ENCODE assay signal across 8 mouse cellular contexts in genomic region chr8:46739956-46740512, GRCm38 (mm10). TPM values are rescaled to one million over a fixed set of nuclear protein-coding genes. Genes with fewer than 3 reads are reported as not detected.
DNase-seq lines count a peak whose midpoint lies in the region; ATAC-seq lines count a peak whose summit lies in the region.

No protein-coding gene starts in this region.

- peak; percentile 40 for ATAC-seq in CD4-positive, CD25-positive, alpha-beta regulatory T cell, adult 4 months
- ATAC-seq in embryonic facial prominence, embryonic 13.5 days (ENCODE audit: insufficient number of reproducible peaks, insufficient read depth, low FRiP score, low TSS enrichment, low read depth): no peak
- peak; percentile 35 for ATAC-seq in midbrain, embryonic 14.5 days (ENCODE audit: low FRiP score, low TSS enrichment)

- peaks cover 4% of the 10 kb centered on the region; the same call in 1 of the 2 replicates for H3K9me3 ChIP-seq in embryonic facial prominence, embryonic 13.5 days
- H3K9me3 ChIP-seq in hindbrain, embryonic 10.5 days: peaks cover 11% of the 10 kb centered on the region
- H3K9me3 ChIP-seq in limb, embryonic 10.5 days (replicated peaks): no peaks in the 10 kb centered on the region
- no peaks in the 10 kb centered on the region for H3K9me3 ChIP-seq in midbrain, embryonic 14.5 days (ENCODE audit: control insufficient read depth, low read length)

- under 1% methylated on average over 22 of the region's 22 CpGs for WGBS in embryonic facial prominence, embryonic 13.5 days
- WGBS in hindbrain, embryonic 10.5 days: under 1% methylated on average over 21 of the region's 22 CpGs
- 1% methylated on average over 22 of the region's 22 CpGs for WGBS in limb, embryonic 10.5 days
- WGBS in midbrain, embryonic 14.5 days: 0% methylated on average over 22 of the region's 22 CpGs

- H3K27ac ChIP-seq in embryonic facial prominence, embryonic 13.5 days: peak overlapping the region; percentile 93
- H3K27ac ChIP-seq in hindbrain, embryonic 10.5 days: peak overlapping the region; percentile 97
- peak overlapping the region; percentile 99 for H3K27ac ChIP-seq in limb, embryonic 10.5 days
- peak overlapping the region; percentile 90 for H3K27ac ChIP-seq in midbrain, embryonic 14.5 days (replicated peaks; ENCODE audit: low read depth, low read length)

- H3K27me3 ChIP-seq in embryonic facial prominence, embryonic 13.5 days: no peaks in the 10 kb centered on the region
- peaks cover 5% of the 10 kb centered on the region; the same call in 1 of the 2 replicates for H3K27me3 ChIP-seq in hindbrain, embryonic 10.5 days (ENCODE audit: insufficient read depth, poor library complexity, severe bottlenecking)
- no peaks in the 10 kb centered on the region for H3K27me3 ChIP-seq in limb, embryonic 10.5 days (ENCODE audit: low read depth, poor library complexity, severe bottlenecking)
- H3K27me3 ChIP-seq in midbrain, embryonic 14.5 days (ENCODE audit: control insufficient read depth, insufficient read depth, low read length): no peaks in the 10 kb centered on the region

- H3K4me3 ChIP-seq in embryonic facial prominence, embryonic 13.5 days: peak overlapping the region; percentile 96
- peak overlapping the region; percentile 81 for H3K4me3 ChIP-seq in hindbrain, embryonic 10.5 days
- H3K4me3 ChIP-seq in limb, embryonic 10.5 days: peak overlapping the region; percentile 95
- peak overlapping the region; percentile 85 for H3K4me3 ChIP-seq in midbrain, embryonic 14.5 days (replicated peaks; ENCODE audit: low read depth, low read length)

- DNase-seq in embryo, embryonic 10 days (ENCODE audit: low spot score): peak; percentile 24
- DNase-seq in embryo, embryonic 11 days: no peak
- DNase-seq in hindbrain, embryonic 10.5 days (ENCODE audit: low spot score): peak; percentile 50
- DNase-seq in limb, embryonic 10.5 days (ENCODE audit: low spot score): peak; percentile 58
- DNase-seq in midbrain, embryonic 14.5 days: peak; percentile 61
- DNase-seq in thymus, postnatal 36 days: peak; percentile 56 to 58

- H3K4me1 ChIP-seq in embryonic facial prominence, embryonic 13.5 days: peaks cover 26% of the 10 kb centered on the region
- H3K4me1 ChIP-seq in hindbrain, embryonic 10.5 days (replicated peaks): peaks cover 31% of the 10 kb centered on the region
- peaks cover 22% of the 10 kb centered on the region for H3K4me1 ChIP-seq in limb, embryonic 10.5 days
- H3K4me1 ChIP-seq in midbrain, embryonic 14.5 days (ENCODE audit: control insufficient read depth, insufficient read depth, low read length): peaks cover 5% of the 10 kb centered on the region

- no peaks in the 10 kb centered on the region; the same call in 1 of the 2 replicates for H3K36me3 ChIP-seq in embryonic facial prominence, embryonic 13.5 days
- H3K36me3 ChIP-seq in hindbrain, embryonic 10.5 days: peaks cover 9% of the 10 kb centered on the region
- H3K36me3 ChIP-seq in limb, embryonic 10.5 days: no peaks in the 10 kb centered on the region; the same call in 1 of the 2 replicates
- no peaks in the 10 kb centered on the region for H3K36me3 ChIP-seq in midbrain, embryonic 14.5 days (ENCODE audit: control insufficient read depth, insufficient read depth, low read length)

- peak overlapping the region; percentile 99 for H3K9ac ChIP-seq in embryonic facial prominence, embryonic 13.5 days
- H3K9ac ChIP-seq in midbrain, embryonic 14.5 days (replicated peaks; ENCODE audit: low read length): peak overlapping the region; percentile 97

- H3K4me2 ChIP-seq in embryonic facial prominence, embryonic 13.5 days: peak overlapping the region; percentile 81
- peak overlapping the region; percentile 86 for H3K4me2 ChIP-seq in midbrain, embryonic 14.5 days (ENCODE audit: low read length)

RNA-seq across cellular contexts. Expression of gene Irf2, which starts 0.5 kb away (rescaled TPM):
- 100 to 1,000 TPM; 244 to 267 TPM for polyA plus RNA-seq in CD4-positive, CD25-positive, alpha-beta regulatory T cell, adult 4 months (2017; shearing (Covaris generic))
- polyA plus RNA-seq in embryonic facial prominence, embryonic 13.5 days (2015; fragmentation: Nextera tagmentation; extraction: Ambion mirVana): 27.1 and 30.0 TPM in 2 replicates
- 9.1 TPM in 2 replicates for polyA plus RNA-seq in hindbrain, embryonic 10.5 days (2016; fragmentation: Nextera tagmentation; extraction: Ambion mirVana)
- polyA plus RNA-seq in limb, embryonic 10.5 days (2016; fragmentation: Nextera tagmentation; extraction: Ambion mirVana): 7.7 and 8.1 TPM in 2 replicates
- 6.4 and 7.5 TPM in 2 replicates for polyA plus RNA-seq in midbrain, embryonic 14.5 days (2014; fragmentation: Nextera tagmentation; extraction: Ambion mirVana)
